Mouse (Mus musculus) C2C12 (cell line): ENCODE measurements around the gene Heatr4.

ENCODE experiments used
- CEBPB ChIP-seq: IDR thresholded peaks from one replicate; pipeline ENCODE4 v1.6.1; 2011; ENCODE audit warnings: low read depth, mild to moderate bottlenecking, control low read depth, moderate library complexity
- CTCF ChIP-seq: IDR thresholded peaks from one replicate; pipeline ENCODE4 v1.5.1; 2011; ENCODE audit not compliant: control insufficient read depth, insufficient read depth, insufficient read length
- FOSL1 ChIP-seq: IDR thresholded peaks from one replicate; pipeline ENCODE4 v1.8.0; 2011; ENCODE audit warnings: mild to moderate bottlenecking, low read length; ENCODE audit not compliant: poor library complexity, insufficient read depth, severe bottlenecking
- MYOD1 ChIP-seq: IDR thresholded peaks from one replicate; pipeline ENCODE4 v1.6.1; 2011; ENCODE audit warnings: low read depth; ENCODE audit not compliant: control insufficient read depth, insufficient read length
- MYOG ChIP-seq: IDR thresholded peaks from one replicate; pipeline ENCODE4 v1.6.1; 2011; ENCODE audit not compliant: control insufficient read depth, insufficient read length; ENCODE audit errors: extremely low read depth
- USF1 ChIP-seq: IDR thresholded peaks from one replicate; pipeline ENCODE4 v1.6.1; 2011; ENCODE audit warnings: low read depth, mild to moderate bottlenecking, control low read depth, moderate library complexity

DNA sequence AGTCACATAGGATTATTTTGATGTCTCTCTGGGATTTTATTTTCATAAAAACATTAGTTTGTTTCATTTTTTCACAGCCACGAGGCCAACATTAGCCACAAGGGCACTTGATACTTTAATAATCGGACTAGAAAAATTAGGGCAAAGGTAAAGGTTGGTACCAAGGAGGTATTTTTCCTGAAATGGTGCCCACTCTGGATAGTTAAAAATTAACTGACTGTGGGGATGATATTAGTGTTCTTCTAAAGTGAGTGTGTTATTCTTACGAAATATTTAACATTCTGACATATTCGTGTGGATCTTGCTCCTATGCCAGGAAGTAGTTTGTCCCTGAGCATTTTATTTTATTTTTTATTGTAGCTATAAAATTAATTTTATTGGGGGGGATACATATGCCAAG, 3.0 kb downstream of the Heatr4 start:
- TF ChIP-seq MYOD1 (no peak), CTCF (no peak), USF1 (no peak), MYOG (no peak), CEBPB (no peak), FOSL1 (no peak)
